8 mouse cellular contexts compared by ENCODE assay signal in genomic region chr9:14697903-14698302, GRCm38 (mm10). TPM values are rescaled to one million over a fixed set of nuclear protein-coding genes. Genes with fewer than 3 reads are reported as not detected.
DNase-seq lines count a peak whose midpoint lies in the region; ATAC-seq and TF ChIP-seq lines count a peak whose summit lies in the region.
"Had no signal": no experiment of that assay in that cellular context is flagged by ENCODE, and none has a peak within 500 bp of the region (broad histone marks: within the 10 kb centered on the region; RNA-seq: fewer than 3 reads in every experiment).

No protein-coding gene starts in this region.

- TF ChIP-seq POLR2A in liver, adult 2 months (IDR thresholded peaks at IDR 0.05; ENCODE audit: extremely low read depth, insufficient read depth, low read length): no peak

- H3K4me2 ChIP-seq in liver, embryonic 11.5 days: no peak overlapping the region
- no peak overlapping the region for H3K4me2 ChIP-seq in forebrain, embryonic 11.5 days (ENCODE audit: low read depth, low read length, severe bottlenecking)

- WGBS in liver, adult 2 months: 64% methylated on average over 4 of the region's 4 CpGs
- WGBS in liver, embryonic 11.5 days: 51% methylated on average over 4 of the region's 4 CpGs
- WGBS in forebrain, embryonic 11.5 days: 58% methylated on average over 4 of the region's 4 CpGs

- TF ChIP-seq CTCF in liver, adult 2 months (IDR thresholded peaks at IDR 0.05; ENCODE audit: low read depth, low read length): peak; percentile 20; the same call in 1 of the 2 replicates

- DNase-seq in liver, adult 2 months (ENCODE audit: extremely low read depth, low read depth, low spot score): peak; percentile 8
- DNase-seq in liver, embryonic 11.5 days (ENCODE audit: low spot score): no peak
- DNase-seq in WW6 (ENCODE audit: low read depth, low spot score): peak; percentile 59
- peak; percentile 33 to 47 for DNase-seq in lung, adult 18-20 months
- peak; percentile 61 for DNase-seq in thymus, postnatal 14 days
- DNase-seq in forebrain, embryonic 11.5 days (ENCODE audit: low spot score): no peak

- ATAC-seq in liver, embryonic 11.5 days (replicated peaks; ENCODE audit: low FRiP score): no peak
- no peak for ATAC-seq in forebrain, embryonic 11.5 days (replicated peaks; ENCODE audit: low FRiP score)
- ATAC-seq in inflammation-experienced regulatory T-cells, adult 6 months: no peak

- no peak overlapping the region for H3K9ac ChIP-seq in liver, adult 2 months (ENCODE audit: low read depth, low read length)
- no peak overlapping the region for H3K9ac ChIP-seq in liver, embryonic 11.5 days (ENCODE audit: low read depth, low read length)
- H3K9ac ChIP-seq in forebrain, embryonic 11.5 days (ENCODE audit: low read length): no peak overlapping the region

- no peaks in the 10 kb centered on the region for H3K27me3 ChIP-seq in liver, adult 2 months (ENCODE audit: control insufficient read depth, insufficient read depth, low read length)
- H3K27me3 ChIP-seq in liver, embryonic 11.5 days (replicated peaks; ENCODE audit: control insufficient read depth, insufficient read depth, low read length): no peaks in the 10 kb centered on the region
- no peaks in the 10 kb centered on the region for H3K27me3 ChIP-seq in forebrain, embryonic 11.5 days (ENCODE audit: control insufficient read depth, insufficient read depth, low read length)

- no peaks in the 10 kb centered on the region for H3K4me1 ChIP-seq in liver, adult 2 months (ENCODE audit: control insufficient read depth, insufficient read depth, low read length)
- no peaks in the 10 kb centered on the region for H3K4me1 ChIP-seq in liver, embryonic 11.5 days (replicated peaks; ENCODE audit: control insufficient read depth, insufficient read depth, low read length)
- no peaks in the 10 kb centered on the region for H3K4me1 ChIP-seq in forebrain, embryonic 11.5 days (replicated peaks; ENCODE audit: control insufficient read depth, insufficient read depth, low read length)

- H3K36me3 ChIP-seq in liver, adult 2 months (ENCODE audit: control insufficient read depth, insufficient read depth, low read length): no peaks in the 10 kb centered on the region
- no peaks in the 10 kb centered on the region for H3K36me3 ChIP-seq in liver, embryonic 11.5 days (ENCODE audit: control insufficient read depth, insufficient read depth, low read length)
- no peaks in the 10 kb centered on the region for H3K36me3 ChIP-seq in forebrain, embryonic 11.5 days (ENCODE audit: control insufficient read depth, insufficient read depth, low read length)

- H3K9me3 ChIP-seq in liver, embryonic 11.5 days (ENCODE audit: control insufficient read depth, low read length): no peaks in the 10 kb centered on the region
- H3K9me3 ChIP-seq in forebrain, embryonic 11.5 days (ENCODE audit: control insufficient read depth, low read length): no peaks in the 10 kb centered on the region

- H3K27ac ChIP-seq in liver, adult 2 months (replicated peaks; ENCODE audit: insufficient read depth, low read depth, low read length): no peak overlapping the region
- H3K27ac ChIP-seq in liver, embryonic 11.5 days (ENCODE audit: low read depth, low read length): no peak overlapping the region
- no peak overlapping the region for H3K27ac ChIP-seq in forebrain, embryonic 11.5 days (ENCODE audit: low read depth, low read length)

- no peak overlapping the region for H3K4me3 ChIP-seq in liver, adult 2 months (ENCODE audit: insufficient read depth, low read depth, low read length)
- no peak overlapping the region for H3K4me3 ChIP-seq in liver, embryonic 11.5 days (ENCODE audit: low read depth, low read length)
- no peak overlapping the region for H3K4me3 ChIP-seq in forebrain, embryonic 11.5 days (ENCODE audit: low read depth, low read length)

- no peaks in the 10 kb centered on the region for H3K79me2 ChIP-seq in liver, adult 2 months (ENCODE audit: control insufficient read depth, insufficient read depth, low read length)

RNA-seq across cellular contexts. Expression of gene Piwil4, which starts 42.6 kb away (rescaled TPM):
- not detected in 2 replicates for total RNA-seq in liver, adult 2 months (2014; rRNA removed)
- polyA plus RNA-seq in liver, adult 2 months (2012; rRNA removed): not detected in 2 replicates
- 0.10 and 0.19 TPM in 2 replicates for polyA plus RNA-seq in liver, embryonic 11.5 days (2014; fragmentation: Nextera tagmentation; extraction: Ambion mirVana)
- polyA plus RNA-seq in forebrain, embryonic 11.5 days (2014; fragmentation: Nextera tagmentation; extraction: Ambion mirVana): not detected in 2 replicates
- polyA plus RNA-seq in inflammation-experienced regulatory T-cells, adult 6 months (2017; shearing (Covaris generic)): under 1 TPM; 0.21 to 0.45 (median 0.28) TPM
- total RNA-seq: gastrocnemius, adult 8-10 months had no signal

RNA-seq across cellular contexts. Expression of gene Amotl1, which starts 53.0 kb away (rescaled TPM):
- 5.0 and 5.3 TPM in 2 replicates for total RNA-seq in liver, adult 2 months (2014; rRNA removed)
- 3.3 and 4.0 TPM in 2 replicates for polyA plus RNA-seq in liver, adult 2 months (2012; rRNA removed)
- 8.5 and 9.5 TPM in 2 replicates for polyA plus RNA-seq in liver, embryonic 11.5 days (2014; fragmentation: Nextera tagmentation; extraction: Ambion mirVana)
- polyA plus RNA-seq in forebrain, embryonic 11.5 days (2014; fragmentation: Nextera tagmentation; extraction: Ambion mirVana): 19.1 and 19.4 TPM in 2 replicates
- under 1 TPM in 2 of 3 experiments, not detected in 1; 0.04 to 0.72 TPM for polyA plus RNA-seq in inflammation-experienced regulatory T-cells, adult 6 months (2017; shearing (Covaris generic))

RNA-seq across cellular contexts. Expression of gene Fut4, which starts 54.3 kb away (rescaled TPM):
- total RNA-seq in liver, adult 2 months (2014; rRNA removed): 0.07 and 0.18 TPM in 2 replicates
- 0.05 and 0.17 TPM in 2 replicates for polyA plus RNA-seq in liver, adult 2 months (2012; rRNA removed)
- polyA plus RNA-seq in liver, embryonic 11.5 days (2014; fragmentation: Nextera tagmentation; extraction: Ambion mirVana): 1.7 and 1.9 TPM in 2 replicates
- polyA plus RNA-seq in forebrain, embryonic 11.5 days (2014; fragmentation: Nextera tagmentation; extraction: Ambion mirVana): 1.5 and 1.9 TPM in 2 replicates
- not detected for polyA plus RNA-seq in inflammation-experienced regulatory T-cells, adult 6 months (2017; shearing (Covaris generic))

Comparison
In these comparisons a context has a peak if more than half of its experiments do, and no peak if none do; other contexts are left out.
1. DNase-seq: peak in liver, adult 2 months (single experiment), WW6 (single experiment), lung, adult 18-20 months (2 of 2) and thymus, postnatal 14 days (single experiment); none in liver, embryonic 11.5 days (single experiment) and forebrain, embryonic 11.5 days (single experiment).